Mouse (Mus musculus): ENCODE data around the gene Aasdh.
"Not testable (repeated sequence)": the region's sequence is repeated elsewhere in the genome, so short reads cannot be mapped to it uniquely, and the experiment has no call there.

Gene Aasdh

GRCm38 (mm10) chr5:76905405-76906154 lies at the start of gene Aasdh:
Gene Aasdh (minus strand): TSS chr5:76905514.
- peak; percentile 98 to 99 for DNase-seq

GRCm38 (mm10) chr5:76954271-76954900 lies 49.1 kb upstream of the Aasdh start:
- no peak for DNase-seq

- no peak for DNase-seq
These were observed 48.5 kb upstream of the Aasdh start for GRCm38 (mm10) chr5:76953794-76954193.

- DNase-seq = no peak
These were observed 47.1 kb upstream of the Aasdh start for GRCm38 (mm10) chr5:76952112-76953040.

GRCm38 (mm10) chr5:76951106-76952027 lies 46.1 kb upstream of the Aasdh start, which contains the start of the genes Paics and Ppat:
Gene Paics (plus strand): TSS chr5:76951307.
Gene Ppat (minus strand): TSS chr5:76951578.
- peak; percentile 98 to 99 for DNase-seq

GRCm38 (mm10) chr5:76950343-76951105 lies 45.2 kb upstream of the Aasdh start:
- no peak for DNase-seq

- no peak for DNase-seq
These were observed 42.4 kb upstream of the Aasdh start for GRCm38 (mm10) chr5:76947758-76948157.

GRCm38 (mm10) chr5:76947142-76947541 lies 41.8 kb upstream of the Aasdh start:
- DNase-seq = no peak

GRCm38 (mm10) chr5:76945678-76946033 lies 40.3 kb upstream of the Aasdh start:
- no peak for DNase-seq

- no peak for DNase-seq
These were observed 39.8 kb upstream of the Aasdh start for GRCm38 (mm10) chr5:76944965-76945677.

GRCm38 (mm10) chr5:76942505-76942904 lies 37.2 kb upstream of the Aasdh start:
- DNase-seq = no peak

GRCm38 (mm10) chr5:76941975-76942374 lies 36.7 kb upstream of the Aasdh start:
- no peak for DNase-seq

GRCm38 (mm10) chr5:76939717-76940116 lies 34.4 kb upstream of the Aasdh start:
- no peak for DNase-seq

- DNase-seq = peak; percentile 25 to 52
These were observed 24.0 kb upstream of the Aasdh start for GRCm38 (mm10) chr5:76929180-76929877.

GRCm38 (mm10) chr5:76928124-76928832 lies 23.0 kb upstream of the Aasdh start:
- DNase-seq = peak; percentile 19 to 31

- no peak for DNase-seq
These were observed 19.0 kb upstream of the Aasdh start for GRCm38 (mm10) chr5:76924296-76924695.

- peak; percentile 74 to 82 for DNase-seq
These were observed 18.1 kb upstream of the Aasdh start for GRCm38 (mm10) chr5:76923428-76923827.

GRCm38 (mm10) chr5:76922833-76923232 lies 17.5 kb upstream of the Aasdh start:
- no peak for DNase-seq

- not testable (repeated sequence) for DNase-seq
These were observed 7.2 kb upstream of the Aasdh start for GRCm38 (mm10) chr5:76912522-76912921.

All from kidney, postnatal 4 days (tissue).